Mouse (Mus musculus) embryonic facial prominence, embryonic 13.5 days (tissue): ENCODE measurements at regions not wholly inside any gene's neighbourhood (a gene's known extent, or its start where the extent isn't known, plus 50 kb on each side); places are given as distances from the start of the nearest gene placed in this dataset.
A peak's percentile ranks its signal among the peaks of the same experiment; 100 is the strongest.

ENCODE experiments used
- ATAC-seq: fragments of 200-750 bp; cut with Nextera tagmentation; 2 replicates; pipeline ENCODE4 v1.8.0; 2017; ENCODE audit warnings: low read depth; ENCODE audit not compliant: insufficient number of reproducible peaks, insufficient read depth, low FRiP score, low TSS enrichment
- H3K27ac ChIP-seq: fragments of 300-500 bp; sonication (generic); 2 replicates; pipeline ENCODE4 v1.5.1; 2015; ENCODE audit warnings: moderate library complexity, mild to moderate bottlenecking, inconsistent platforms
- H3K27me3 ChIP-seq: fragments of 300-500 bp; sonication (generic); 2 replicates; pipeline ENCODE4 v1.6.1; 2015; ENCODE audit warnings: mild to moderate bottlenecking, inconsistent platforms
- H3K36me3 ChIP-seq: fragments of 300-500 bp; sonication (generic); 2 replicates; pipeline ENCODE4 v1.6.1; 2015; ENCODE audit warnings: mild to moderate bottlenecking, inconsistent platforms
- H3K4me1 ChIP-seq: fragments of 300-500 bp; sonication (generic); 2 replicates; pipeline ENCODE4 v1.6.1; 2015; ENCODE audit warnings: inconsistent platforms
- H3K4me2 ChIP-seq: fragments of 300-500 bp; sonication (generic); 2 replicates; pipeline ENCODE4 v1.6.1; 2015; ENCODE audit warnings: moderate library complexity, mild to moderate bottlenecking, inconsistent platforms
- H3K4me3 ChIP-seq: fragments of 300-500 bp; sonication (generic); 2 replicates; pipeline ENCODE4 v1.5.1; 2015; ENCODE audit warnings: mild to moderate bottlenecking, inconsistent platforms
- H3K9ac ChIP-seq: fragments of 300-500 bp; sonication (generic); 2 replicates; pipeline ENCODE4 v1.6.1; 2015; ENCODE audit warnings: mild to moderate bottlenecking, inconsistent platforms
- H3K9me3 ChIP-seq: fragments of 300-500 bp; sonication (generic); 2 replicates; pipeline ENCODE4 v1.6.1; 2016; ENCODE audit warnings: inconsistent platforms
- WGBS: fragments of 180-500 bp; shearing (Covaris S2); methylation state at CpG from one replicate; pipeline ENCODE4 v1.1.7; 2015; ENCODE audit warnings: mixed read lengths; 5-methylcytosine and 5-hydroxymethylcytosine counted together

- WGBS, result 66% methylated on average over 14 of the region's 14 CpGs
- ATAC-seq, result no peak
- H3K4me1 ChIP-seq, result peaks cover 13% of the 10 kb centered on the region; the same call in 1 of the 2 replicates
- no peak overlapping the region for H3K4me3 ChIP-seq
- peak overlapping the region; percentile 39 for H3K27ac ChIP-seq
- H3K4me2 ChIP-seq, result no peak overlapping the region
- H3K9ac ChIP-seq, result no peak overlapping the region
- no peaks in the 10 kb centered on the region for H3K9me3 ChIP-seq
- no peaks in the 10 kb centered on the region for H3K36me3 ChIP-seq
- no peaks in the 10 kb centered on the region for H3K27me3 ChIP-seq
Observed at GRCm38 (mm10) chr4:150784491-150785451, 68.9 kb upstream of the Errfi1 start.

GRCm38 (mm10) chr4:150781304-150781703, 72.4 kb upstream of the Errfi1 start:
- Histone ChIP-seq H3K4me2 (no peak overlapping the region), H3K4me1 (peaks cover 28% of the 10 kb centered on the region), H3K4me3 (no peak overlapping the region), H3K36me3 (no peaks in the 10 kb centered on the region), H3K27ac (no peak overlapping the region), H3K9ac (no peak overlapping the region), H3K9me3 (no peaks in the 10 kb centered on the region), H3K27me3 (no peaks in the 10 kb centered on the region)
- no peak for ATAC-seq
- 49% methylated on average over 3 of the region's 3 CpGs for WGBS

- H3K9ac ChIP-seq, result no peak overlapping the region
- peaks cover 1% of the 10 kb centered on the region for H3K9me3 ChIP-seq
- ATAC-seq, result no peak
- WGBS, result 52% methylated on average over 5 of the region's 5 CpGs
- H3K27ac ChIP-seq, result no peak overlapping the region
- no peak overlapping the region for H3K4me3 ChIP-seq
- H3K27me3 ChIP-seq, result no peaks in the 10 kb centered on the region
- no peaks in the 10 kb centered on the region for H3K36me3 ChIP-seq
- H3K4me1 ChIP-seq, result peaks cover 36% of the 10 kb centered on the region
- no peak overlapping the region for H3K4me2 ChIP-seq
Observed at GRCm38 (mm10) chr4:150779340-150779739, 74.4 kb upstream of the Errfi1 start.

- Histone ChIP-seq H3K27ac (peak overlapping the region; percentile 29; the same call in 1 of the 2 replicates), H3K27me3 (no peaks in the 10 kb centered on the region), H3K9ac (no peak overlapping the region), H3K4me2 (no peak overlapping the region), H3K9me3 (peaks cover 8% of the 10 kb centered on the region), H3K36me3 (no peaks in the 10 kb centered on the region), H3K4me3 (no peak overlapping the region), H3K4me1 (peaks cover 35% of the 10 kb centered on the region)
- WGBS, result 54% methylated on average over 8 of the region's 8 CpGs
- ATAC-seq, result no peak
Observed at GRCm38 (mm10) chr4:150778683-150779082, 75.0 kb upstream of the Errfi1 start.

- 45% methylated on average over 24 of the region's 24 CpGs for WGBS
- Histone ChIP-seq H3K9ac (no peak overlapping the region), H3K4me3 (no peak overlapping the region), H3K4me2 (peak overlapping the region; percentile 22; the same call in 1 of the 2 replicates), H3K36me3 (no peaks in the 10 kb centered on the region), H3K9me3 (peaks cover 20% of the 10 kb centered on the region), H3K4me1 (peaks cover 35% of the 10 kb centered on the region), H3K27me3 (no peaks in the 10 kb centered on the region), H3K27ac (peak overlapping the region; percentile 81)
- ATAC-seq, result 0 out of 2 replicates have a peak, but pooled peaks have one; percentile 45
Observed at GRCm38 (mm10) chr4:150775695-150776521, 77.8 kb upstream of the Errfi1 start.

GRCm38 (mm10) chr4:150775281-150775680, 78.4 kb upstream of the Errfi1 start:
- no peak overlapping the region for H3K4me3 ChIP-seq
- H3K27me3 ChIP-seq, result no peaks in the 10 kb centered on the region
- WGBS, result 81% methylated on average over 8 of the region's 8 CpGs
- peaks cover 20% of the 10 kb centered on the region for H3K9me3 ChIP-seq
- ATAC-seq, result no peak
- peaks cover 35% of the 10 kb centered on the region for H3K4me1 ChIP-seq
- peak overlapping the region; percentile 22; the same call in 1 of the 2 replicates for H3K4me2 ChIP-seq
- peak overlapping the region; percentile 81 for H3K27ac ChIP-seq
- no peaks in the 10 kb centered on the region for H3K36me3 ChIP-seq
- no peak overlapping the region for H3K9ac ChIP-seq

GRCm38 (mm10) chr4:150774289-150774914, 79.3 kb upstream of the Errfi1 start:
- WGBS, result 82% methylated on average over 7 of the region's 7 CpGs
- H3K4me1 ChIP-seq, result peaks cover 35% of the 10 kb centered on the region
- no peak overlapping the region for H3K27ac ChIP-seq
- no peak for ATAC-seq
- no peak overlapping the region for H3K4me3 ChIP-seq
- no peaks in the 10 kb centered on the region for H3K27me3 ChIP-seq
- no peaks in the 10 kb centered on the region for H3K36me3 ChIP-seq
- H3K9ac ChIP-seq, result no peak overlapping the region
- H3K9me3 ChIP-seq, result peaks cover 20% of the 10 kb centered on the region
- no peak overlapping the region for H3K4me2 ChIP-seq

- H3K36me3 ChIP-seq, result no peaks in the 10 kb centered on the region
- H3K4me2 ChIP-seq, result no peak overlapping the region
- H3K9ac ChIP-seq, result no peak overlapping the region
- H3K27ac ChIP-seq, result no peak overlapping the region
- ATAC-seq, result no peak
- H3K27me3 ChIP-seq, result no peaks in the 10 kb centered on the region
- H3K4me1 ChIP-seq, result peaks cover 30% of the 10 kb centered on the region
- 75% methylated on average over 6 of the region's 6 CpGs for WGBS
- peaks cover 20% of the 10 kb centered on the region for H3K9me3 ChIP-seq
- H3K4me3 ChIP-seq, result no peak overlapping the region
Observed at GRCm38 (mm10) chr4:150771922-150772651, 81.6 kb upstream of the Errfi1 start.

GRCm38 (mm10) chr4:150771469-150771868, 82.2 kb upstream of the Errfi1 start:
- no peaks in the 10 kb centered on the region for H3K36me3 ChIP-seq
- no peak overlapping the region for H3K4me2 ChIP-seq
- peaks cover 20% of the 10 kb centered on the region for H3K9me3 ChIP-seq
- no peaks in the 10 kb centered on the region for H3K27me3 ChIP-seq
- H3K4me1 ChIP-seq, result peaks cover 31% of the 10 kb centered on the region
- 64% methylated on average over 2 of the region's 2 CpGs for WGBS
- ATAC-seq, result no peak
- no peak overlapping the region for H3K4me3 ChIP-seq
- no peak overlapping the region for H3K9ac ChIP-seq
- H3K27ac ChIP-seq, result no peak overlapping the region

- Histone ChIP-seq H3K4me3 (no peak overlapping the region), H3K27me3 (no peaks in the 10 kb centered on the region), H3K27ac (no peak overlapping the region), H3K9me3 (peaks cover 16% of the 10 kb centered on the region), H3K9ac (no peak overlapping the region), H3K36me3 (no peaks in the 10 kb centered on the region), H3K4me1 (peaks cover 28% of the 10 kb centered on the region), H3K4me2 (no peak overlapping the region)
- peak; percentile 63 for ATAC-seq
- WGBS, result 36% methylated on average over 7 of the region's 7 CpGs
Observed at GRCm38 (mm10) chr4:150769043-150769442, 84.7 kb upstream of the Errfi1 start.
